30 mouse cellular contexts compared by ENCODE assay signal in genomic region chr10:95587509-95588220, GRCm38 (mm10). TPM values are rescaled to one million over a fixed set of nuclear protein-coding genes. Genes with fewer than 3 reads are reported as not detected.
DNase-seq lines count a peak whose midpoint lies in the region; ATAC-seq and TF ChIP-seq lines count a peak whose summit lies in the region.
"Had no signal": no experiment of that assay in that cellular context is flagged by ENCODE, and none has a peak within 500 bp of the region (broad histone marks: within the 10 kb centered on the region; RNA-seq: fewer than 3 reads in every experiment).

No protein-coding gene starts in this region.

- no peaks in the 10 kb centered on the region for H3K27me3 ChIP-seq in embryonic facial prominence, embryonic 14.5 days (replicated peaks; ENCODE audit: control insufficient read depth, insufficient read depth, low read length)
- peaks cover 5% of the 10 kb centered on the region; the same call in 1 of the 2 replicates for H3K27me3 ChIP-seq in embryonic facial prominence, embryonic 10.5 days (replicated peaks; ENCODE audit: low read depth, poor library complexity, severe bottlenecking)
- H3K27me3 ChIP-seq in hindbrain, embryonic 14.5 days (ENCODE audit: control insufficient read depth, insufficient read depth, low read length), result no peaks in the 10 kb centered on the region
- peaks cover 3% of the 10 kb centered on the region; the same call in 1 of the 2 replicates for H3K27me3 ChIP-seq in hindbrain, embryonic 10.5 days (ENCODE audit: insufficient read depth, poor library complexity, severe bottlenecking)
- H3K27me3 ChIP-seq: embryonic facial prominence, embryonic 13.5 days; limb, embryonic 15.5 days; neural tube, embryonic 12.5 days had no signal

- H3K4me1 ChIP-seq in embryonic facial prominence, embryonic 14.5 days (ENCODE audit: control insufficient read depth, insufficient read depth, low read length), result no peaks in the 10 kb centered on the region; the same call in 1 of the 2 replicates
- no peaks in the 10 kb centered on the region; the same call in 1 of the 2 replicates for H3K4me1 ChIP-seq in embryonic facial prominence, embryonic 10.5 days
- no peaks in the 10 kb centered on the region for H3K4me1 ChIP-seq in hindbrain, embryonic 14.5 days (replicated peaks; ENCODE audit: control insufficient read depth, insufficient read depth, low read length)
- 0 out of 2 replicates have a peak, but pooled peaks cover 6% of the 10 kb centered on the region for H3K4me1 ChIP-seq in hindbrain, embryonic 10.5 days (replicated peaks)
- H3K4me1 ChIP-seq: embryonic facial prominence, embryonic 13.5 days; limb, embryonic 10.5 days; limb, embryonic 15.5 days; liver, embryonic 15.5 days; neural tube, embryonic 12.5 days had no signal

- no peak for TF ChIP-seq CTCF in brain, embryonic 14.5 days (IDR thresholded peaks at IDR 0.05; ENCODE audit: borderline replicate concordance, extremely low read depth, insufficient read depth, insufficient read length)

- peak; percentile 32 for DNase-seq in embryonic facial prominence, embryonic 14.5 days (ENCODE audit: low spot score)
- DNase-seq in embryonic facial prominence, embryonic 10.5 days (ENCODE audit: low spot score), result no peak
- DNase-seq in hindbrain, embryonic 14.5 days (ENCODE audit: low spot score), result no peak
- DNase-seq in hindbrain, embryonic 10.5 days (ENCODE audit: low spot score), result no peak
- DNase-seq in brain, embryonic 14.5 days (ENCODE audit: low read depth), result peak; percentile 59
- no peak for DNase-seq in right cerebral cortex, postnatal 36 days (ENCODE audit: low spot score in 2 of 2)
- DNase-seq: adrenal gland, adult 8-10 months; cerebellum, adult 8-10 months; cerebellum, postnatal 36 days; embryo, embryonic 11 days; gastrocnemius, postnatal 14 days; heart, adult 11 months; heart, postnatal 36 days; kidney, adult 9 months; kidney, postnatal 14 days; layer of hippocampus, adult 9-11 months; lung, embryonic 14.5 days; lung, postnatal 14 days had no signal

- ATAC-seq in embryonic facial prominence, embryonic 14.5 days (ENCODE audit: low read depth), result peak; percentile 62; the same call in 1 of the 2 replicates
- no peak for ATAC-seq in hindbrain, embryonic 14.5 days (ENCODE audit: low FRiP score)
- peak; percentile 90 for ATAC-seq in megakaryocyte progenitor cell, adult 5-6 weeks (replicated peaks; ENCODE audit: poor library complexity)
- no peak for ATAC-seq in erythroblast, adult 5-6 weeks (replicated peaks; ENCODE audit: low FRiP score, poor library complexity, severe bottlenecking)
- ATAC-seq: CD4-positive, CD25-positive, alpha-beta regulatory T cell, adult 4 months; intestine, postnatal 0 days; midbrain, embryonic 16.5 days had no signal

- TF ChIP-seq POLR2A in brain, embryonic 14.5 days (IDR thresholded peaks at IDR 0.05; ENCODE audit: borderline replicate concordance, extremely low read depth, insufficient read depth, insufficient read length, poor library complexity, severe bottlenecking), result no peak

- no peaks in the 10 kb centered on the region for H3K36me3 ChIP-seq in embryonic facial prominence, embryonic 14.5 days (ENCODE audit: control insufficient read depth, insufficient read depth, low read length)
- no peaks in the 10 kb centered on the region for H3K36me3 ChIP-seq in embryonic facial prominence, embryonic 10.5 days (replicated peaks)
- no peaks in the 10 kb centered on the region for H3K36me3 ChIP-seq in hindbrain, embryonic 14.5 days (replicated peaks; ENCODE audit: control insufficient read depth, insufficient read depth)
- H3K36me3 ChIP-seq in hindbrain, embryonic 10.5 days, result no peaks in the 10 kb centered on the region
- H3K36me3 ChIP-seq: embryonic facial prominence, embryonic 13.5 days; heart, embryonic 10.5 days; limb, embryonic 10.5 days; limb, embryonic 15.5 days; liver, embryonic 15.5 days; neural tube, embryonic 12.5 days had no signal

- 0 out of 2 replicates have a peak, but pooled peaks cover 3% of the 10 kb centered on the region for H3K9me3 ChIP-seq in embryonic facial prominence, embryonic 14.5 days (ENCODE audit: control insufficient read depth, low read length)
- H3K9me3 ChIP-seq in embryonic facial prominence, embryonic 10.5 days, result 0 out of 2 replicates have a peak, but pooled peaks cover 3% of the 10 kb centered on the region
- peaks cover 6% of the 10 kb centered on the region; the same call in 1 of the 2 replicates for H3K9me3 ChIP-seq in hindbrain, embryonic 14.5 days (ENCODE audit: control insufficient read depth, low read length)
- H3K9me3 ChIP-seq in hindbrain, embryonic 10.5 days, result 0 out of 2 replicates have a peak, but pooled peaks cover 3% of the 10 kb centered on the region
- H3K9me3 ChIP-seq: embryonic facial prominence, embryonic 13.5 days; heart, embryonic 10.5 days; limb, embryonic 10.5 days; limb, embryonic 15.5 days; liver, embryonic 15.5 days; neural tube, embryonic 12.5 days had no signal

- H3K4me3 ChIP-seq in embryonic facial prominence, embryonic 14.5 days (ENCODE audit: low read depth, low read length), result no peak overlapping the region
- H3K4me3 ChIP-seq in embryonic facial prominence, embryonic 10.5 days, result no peak overlapping the region
- no peak overlapping the region for H3K4me3 ChIP-seq in hindbrain, embryonic 14.5 days (replicated peaks; ENCODE audit: low read length)
- no peak overlapping the region for H3K4me3 ChIP-seq in hindbrain, embryonic 10.5 days
- H3K4me3 ChIP-seq: embryonic facial prominence, embryonic 13.5 days; heart, embryonic 10.5 days; limb, embryonic 10.5 days; limb, embryonic 15.5 days; liver, embryonic 15.5 days; neural tube, embryonic 12.5 days had no signal

- 60% methylated on average over 8 of the region's 8 CpGs for WGBS in embryonic facial prominence, embryonic 14.5 days
- 70% methylated on average over 8 of the region's 8 CpGs for WGBS in embryonic facial prominence, embryonic 10.5 days
- WGBS in hindbrain, embryonic 14.5 days, result 52% methylated on average over 8 of the region's 8 CpGs
- 67% methylated on average over 8 of the region's 8 CpGs for WGBS in hindbrain, embryonic 10.5 days

- no peak overlapping the region for H3K4me2 ChIP-seq in embryonic facial prominence, embryonic 14.5 days (ENCODE audit: low read depth, low read length)
- no peak overlapping the region for H3K4me2 ChIP-seq in hindbrain, embryonic 14.5 days (replicated peaks)
- H3K4me2 ChIP-seq: embryonic facial prominence, embryonic 13.5 days; limb, embryonic 15.5 days; liver, embryonic 15.5 days; lung, embryonic 14.5 days; midbrain, embryonic 11.5 days; neural tube, embryonic 12.5 days had no signal

- no peak overlapping the region for H3K9ac ChIP-seq in embryonic facial prominence, embryonic 14.5 days (ENCODE audit: low read depth, low read length)
- H3K9ac ChIP-seq in hindbrain, embryonic 14.5 days, result no peak overlapping the region
- H3K9ac ChIP-seq: embryonic facial prominence, embryonic 13.5 days; limb, embryonic 15.5 days; liver, embryonic 15.5 days; lung, embryonic 14.5 days; neural tube, embryonic 12.5 days had no signal

- no peak overlapping the region for H3K27ac ChIP-seq in embryonic facial prominence, embryonic 14.5 days (replicated peaks; ENCODE audit: low read depth, low read length)
- H3K27ac ChIP-seq in embryonic facial prominence, embryonic 10.5 days (replicated peaks), result no peak overlapping the region
- peak overlapping the region; percentile 53 for H3K27ac ChIP-seq in hindbrain, embryonic 14.5 days
- H3K27ac ChIP-seq in hindbrain, embryonic 10.5 days, result no peak overlapping the region
- H3K27ac ChIP-seq: embryonic facial prominence, embryonic 13.5 days; heart, embryonic 10.5 days; limb, embryonic 10.5 days; limb, embryonic 15.5 days; liver, embryonic 15.5 days; neural tube, embryonic 12.5 days had no signal

RNA-seq across cellular contexts. Expression of gene Nudt4, which starts 23.7 kb away (rescaled TPM):
- polyA plus RNA-seq in embryonic facial prominence, embryonic 14.5 days (2014; fragmentation: Nextera tagmentation; extraction: Ambion mirVana), result 106 and 107 TPM in 2 replicates
- 79.4 and 82.9 TPM in 2 replicates for polyA plus RNA-seq in embryonic facial prominence, embryonic 10.5 days (2016; fragmentation: Nextera tagmentation; extraction: Ambion mirVana)
- polyA plus RNA-seq in hindbrain, embryonic 14.5 days (2014; fragmentation: Nextera tagmentation; extraction: Ambion mirVana), result 98.9 and 102 TPM in 2 replicates
- polyA plus RNA-seq in hindbrain, embryonic 10.5 days (2016; fragmentation: Nextera tagmentation; extraction: Ambion mirVana), result 76.4 and 86.5 TPM in 2 replicates
- polyA plus RNA-seq in brain, embryonic 14.5 days (2012; rRNA removed), result 53.4 and 64.6 TPM in 2 replicates
- 66.1 and 67.2 TPM in 2 replicates for total RNA-seq in megakaryocyte progenitor cell, adult 5-6 weeks (2015)
- 53.7 and 60.6 TPM in 2 replicates for total RNA-seq in megakaryocyte progenitor cell, adult 5-6 weeks (2017)
- total RNA-seq in erythroblast, adult 5-6 weeks (2015; ENCODE audit: low replicate concordance), result 103 and 137 TPM in 2 replicates
- total RNA-seq in erythroblast, adult 5-6 weeks (2017; ENCODE audit: low replicate concordance), result 135 and 144 TPM in 2 replicates

Comparison
In these comparisons a context has a peak if more than half of its experiments do, and no peak if none do; other contexts are left out.
1. DNase-seq: peak in embryonic facial prominence, embryonic 14.5 days (single experiment) and brain, embryonic 14.5 days (single experiment); none in embryonic facial prominence, embryonic 10.5 days (single experiment), hindbrain, embryonic 14.5 days (single experiment), hindbrain, embryonic 10.5 days (single experiment) and right cerebral cortex, postnatal 36 days (0 of 2).
2. ATAC-seq: peak in embryonic facial prominence, embryonic 14.5 days (single experiment) and megakaryocyte progenitor cell, adult 5-6 weeks (single experiment); none in hindbrain, embryonic 14.5 days (single experiment) and erythroblast, adult 5-6 weeks (single experiment).